Comparison of ENCODE assay signal across 27 mouse cellular contexts in the genomic region with DNA sequence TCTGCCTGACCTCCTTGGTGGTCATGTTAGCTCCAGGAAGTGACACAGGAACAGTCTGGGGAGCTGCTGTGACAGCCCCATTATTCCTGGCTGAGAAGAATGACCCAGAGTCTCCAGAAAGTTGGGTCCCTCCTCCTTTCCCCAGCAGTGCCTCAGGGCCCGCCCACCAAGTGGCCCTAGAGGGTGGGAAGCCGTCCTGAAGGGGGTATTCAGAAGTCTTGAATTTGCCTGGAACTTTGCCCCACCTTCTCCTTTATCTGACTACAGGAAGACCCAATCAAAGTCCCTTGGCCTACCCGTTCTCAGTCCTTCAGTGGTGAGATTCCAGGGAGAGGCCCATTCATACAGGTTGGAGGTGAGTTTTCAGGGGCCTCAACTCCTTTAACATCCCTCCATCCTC. TPM values are rescaled to one million over a fixed set of nuclear protein-coding genes. Genes with fewer than 3 reads are reported as not detected.
A peak's percentile ranks its signal among the peaks of the same experiment; 100 is the strongest.
DNase-seq lines count a peak whose midpoint lies in the region; ATAC-seq lines count a peak whose summit lies in the region.
"Had no signal": no experiment of that assay in that cellular context is flagged by ENCODE, and none has a peak within 500 bp of the region (broad histone marks: within the 10 kb centered on the region; RNA-seq: fewer than 3 reads in every experiment).

No protein-coding gene starts in this region.

- H3K4me3 ChIP-seq in lung, embryonic 16.5 days (ENCODE audit: low read length) = no peak overlapping the region
- H3K4me3 ChIP-seq in stomach, embryonic 15.5 days (replicated peaks) = no peak overlapping the region
- H3K4me3 ChIP-seq: forebrain, embryonic 13.5 days; heart, embryonic 15.5 days; hindbrain, embryonic 13.5 days; kidney, embryonic 15.5 days; limb, embryonic 12.5 days; liver, embryonic 13.5 days; midbrain, embryonic 15.5 days had no signal

- no peak for DNase-seq in lung, postnatal 10 days
- DNase-seq in ES-CJ7 (ENCODE audit: low read depth, low spot score) (peak; percentile 34), ZHBTc4 (ENCODE audit: low read depth, low spot score) (peak; percentile 66)
- no peak for DNase-seq in right cerebral cortex, adult 2 months (ENCODE audit: low spot score in 2 of 2)
- no peak for DNase-seq in thymus, postnatal 25 days
- DNase-seq: adrenal gland, adult 2 months; adrenal gland, postnatal 36 days; B cell, adult 2 months; cerebellum, adult 18-20 months; cerebellum, postnatal 10 days; gastrocnemius, postnatal 14 days; kidney, adult 18-20 months; kidney, postnatal 25 days; liver, embryonic 13.5 days; lung, adult 2 months; right cerebral cortex, adult 18-20 months; thymus, adult 18-20 months; thymus, postnatal 36 days had no signal

- 57% methylated on average over 3 of the region's 3 CpGs for WGBS in lung, embryonic 16.5 days
- WGBS in stomach, embryonic 15.5 days = 40% methylated on average over 3 of the region's 3 CpGs

- H3K27ac ChIP-seq in lung, embryonic 16.5 days (ENCODE audit: low read length) = no peak overlapping the region
- no peak overlapping the region for H3K27ac ChIP-seq in stomach, embryonic 15.5 days
- H3K27ac ChIP-seq: forebrain, embryonic 13.5 days; heart, embryonic 15.5 days; hindbrain, embryonic 13.5 days; kidney, embryonic 15.5 days; limb, embryonic 12.5 days; liver, embryonic 13.5 days; midbrain, embryonic 15.5 days had no signal

- no peaks in the 10 kb centered on the region for H3K9me3 ChIP-seq in lung, embryonic 16.5 days (ENCODE audit: control insufficient read depth, low read length)
- no peaks in the 10 kb centered on the region for H3K9me3 ChIP-seq in stomach, embryonic 15.5 days
- H3K9me3 ChIP-seq: forebrain, embryonic 13.5 days; G1E; heart, embryonic 15.5 days; hindbrain, embryonic 13.5 days; kidney, embryonic 15.5 days; limb, embryonic 12.5 days; liver, embryonic 13.5 days; midbrain, embryonic 15.5 days had no signal

- ATAC-seq in lung, embryonic 16.5 days (ENCODE audit: low read depth) = peak; percentile 35; the same call in 1 of the 2 replicates
- 0 out of 2 replicates have a peak, but pooled peaks have one; percentile 40 for ATAC-seq in stomach, embryonic 15.5 days (ENCODE audit: insufficient read depth, low FRiP score, low read depth)
- ATAC-seq: forebrain, embryonic 13.5 days; midbrain, embryonic 15.5 days had no signal

- no peaks in the 10 kb centered on the region for H3K4me1 ChIP-seq in lung, embryonic 16.5 days (replicated peaks; ENCODE audit: control insufficient read depth, insufficient read depth, low read length)
- no peaks in the 10 kb centered on the region for H3K4me1 ChIP-seq in stomach, embryonic 15.5 days
- H3K4me1 ChIP-seq: liver, embryonic 13.5 days had no signal

- peaks cover 45% of the 10 kb centered on the region for H3K27me3 ChIP-seq in lung, embryonic 16.5 days (ENCODE audit: control insufficient read depth, insufficient read depth, low read depth, low read length)
- H3K27me3 ChIP-seq in stomach, embryonic 15.5 days (replicated peaks) = peaks cover 12% of the 10 kb centered on the region

- H3K9ac ChIP-seq in lung, embryonic 16.5 days (ENCODE audit: low read length) = no peak overlapping the region
- no peak overlapping the region for H3K9ac ChIP-seq in stomach, embryonic 15.5 days
- H3K9ac ChIP-seq: forebrain, embryonic 13.5 days; heart, embryonic 15.5 days; hindbrain, embryonic 13.5 days; kidney, embryonic 15.5 days; limb, embryonic 12.5 days; liver, embryonic 13.5 days; midbrain, embryonic 15.5 days had no signal

- H3K36me3 ChIP-seq in lung, embryonic 16.5 days (ENCODE audit: control insufficient read depth, insufficient read depth, low read length) = no peaks in the 10 kb centered on the region
- H3K36me3 ChIP-seq in stomach, embryonic 15.5 days = no peaks in the 10 kb centered on the region
- H3K36me3 ChIP-seq: G1E; heart, embryonic 15.5 days; hindbrain, embryonic 13.5 days; kidney, embryonic 15.5 days; limb, embryonic 12.5 days; liver, embryonic 13.5 days; midbrain, embryonic 15.5 days had no signal

- H3K4me2 ChIP-seq in lung, embryonic 16.5 days (ENCODE audit: low read depth, low read length) = no peak overlapping the region
- H3K4me2 ChIP-seq in stomach, embryonic 15.5 days = no peak overlapping the region
- H3K4me2 ChIP-seq: forebrain, embryonic 13.5 days; heart, embryonic 15.5 days; hindbrain, embryonic 13.5 days; kidney, embryonic 15.5 days; limb, embryonic 12.5 days; liver, embryonic 13.5 days; midbrain, embryonic 15.5 days had no signal

RNA-seq across cellular contexts. Expression of a gene that starts 13.5 kb away (rescaled TPM):
- polyA plus RNA-seq in lung, embryonic 16.5 days (2015; fragmentation: Nextera tagmentation; extraction: Ambion mirVana) = 11.7 and 11.9 TPM in 2 replicates
- polyA plus RNA-seq in stomach, embryonic 15.5 days (2015; fragmentation: Nextera tagmentation; extraction: Ambion mirVana) = 20.6 and 21.3 TPM in 2 replicates
- polyA plus RNA-seq: G1E had no signal

RNA-seq across cellular contexts. Expression of a gene that starts 20.9 kb away (rescaled TPM):
- 0.21 and 0.62 TPM in 2 replicates for polyA plus RNA-seq in lung, embryonic 16.5 days (2015; fragmentation: Nextera tagmentation; extraction: Ambion mirVana)
- polyA plus RNA-seq in stomach, embryonic 15.5 days (2015; fragmentation: Nextera tagmentation; extraction: Ambion mirVana) = 2.7 and 4.1 TPM in 2 replicates
- polyA plus RNA-seq: G1E had no signal

RNA-seq across cellular contexts. Expression of a gene that starts 34.5 kb away (rescaled TPM):
- polyA plus RNA-seq in lung, embryonic 16.5 days (2015; fragmentation: Nextera tagmentation; extraction: Ambion mirVana) = 15.5 and 17.4 TPM in 2 replicates
- 18.3 and 20.4 TPM in 2 replicates for polyA plus RNA-seq in stomach, embryonic 15.5 days (2015; fragmentation: Nextera tagmentation; extraction: Ambion mirVana)

Comparison
In these comparisons a context has a peak if more than half of its experiments do, and no peak if none do; other contexts are left out.
1. DNase-seq: peak in ES-CJ7 (single experiment) and ZHBTc4 (single experiment); none in lung, postnatal 10 days (single experiment), right cerebral cortex, adult 2 months (0 of 2) and thymus, postnatal 25 days (single experiment).